Mouse (Mus musculus) small intestine, adult 2 months (tissue): ENCODE data around the gene Phyh. TPM values are rescaled to one million over a fixed set of nuclear protein-coding genes. Genes with fewer than 3 reads are reported as not detected.

ENCODE experiments used
- H3K27ac ChIP-seq: fragments of 200-500 bp; 2 replicates; pipeline ENCODE4 v1.5.1; 2012; ENCODE audit warnings: low read depth, low read length, control low read depth, inconsistent platforms; ENCODE audit not compliant: insufficient read depth
- H3K27me3 ChIP-seq: fragments of 200-500 bp; 2 replicates; pipeline ENCODE4 v1.6.1; 2012; ENCODE audit warnings: mild to moderate bottlenecking, moderate library complexity, low read length, inconsistent platforms; ENCODE audit not compliant: control insufficient read depth, insufficient read depth
- H3K36me3 ChIP-seq: fragments of 200-500 bp; 2 replicates; pipeline ENCODE4 v1.6.1; 2012; ENCODE audit warnings: mild to moderate bottlenecking, low read length, control low read depth, inconsistent platforms; ENCODE audit not compliant: control insufficient read depth, insufficient read depth
- H3K4me1 ChIP-seq: fragments of 200-500 bp; 2 replicates; pipeline ENCODE4 v1.6.1; 2012; ENCODE audit warnings: low read length, inconsistent platforms, mixed read lengths; ENCODE audit not compliant: control insufficient read depth, insufficient read depth, insufficient read length
- H3K4me3 ChIP-seq: fragments of 200-500 bp; 2 replicates; pipeline ENCODE4 v1.5.1; 2012; ENCODE audit warnings: low read depth, mild to moderate bottlenecking, control low read depth, inconsistent platforms, low read length, moderate library complexity
- CTCF ChIP-seq: fragments of 200-500 bp; IDR thresholded peaks from 2 replicates; pipeline ENCODE4 v1.5.1; 2012; ENCODE audit warnings: low read depth, mild to moderate bottlenecking, control low read depth, inconsistent platforms, low read length, moderate library complexity, mixed read lengths; ENCODE audit not compliant: insufficient replicate concordance, insufficient read length; ENCODE audit errors: extremely low read depth
- POLR2A ChIP-seq: fragments of 200-500 bp; IDR thresholded peaks from 2 replicates; pipeline ENCODE4 v1.6.1; 2012; ENCODE audit warnings: low read depth, mild to moderate bottlenecking, control low read depth, inconsistent platforms, low read length, moderate library complexity
- WGBS: fragments of 180-500 bp; shearing (Covaris S2); methylation state at CpG from one replicate; pipeline ENCODE4 v1.1.7; 2018; 5-methylcytosine and 5-hydroxymethylcytosine counted together
- polyA plus RNA-seq: library from polyadenylated mRNA; depleted of rRNA; stranded (reverse); fragments of >200 nt; gene quantifications from 2 replicates; pipeline ENCODE4 v1.2.3, GENCODE M21; 2012

Gene Phyh
- polyA plus RNA-seq, 1 experiment: 94.8 TPM

GRCm38 (mm10) chr2:4900624-4901023, 18.2 kb upstream of the Phyh start:
- peaks cover 47% of the 10 kb centered on the region for H3K36me3 ChIP-seq

GRCm38 (mm10) chr2:4902346-4902745, 16.5 kb upstream of the Phyh start:
- 43% methylated on average over 5 of the region's 5 CpGs for WGBS
- H3K27me3 ChIP-seq: no peaks in the 10 kb centered on the region
- H3K36me3 ChIP-seq: peaks cover 53% of the 10 kb centered on the region
- H3K4me3 ChIP-seq: no peak overlapping the region
- peaks cover 4% of the 10 kb centered on the region; the same call in 1 of the 2 replicates for H3K4me1 ChIP-seq
- peak overlapping the region; percentile 90 for H3K27ac ChIP-seq
- no peak for TF ChIP-seq CTCF
- no peak for TF ChIP-seq POLR2A

More at GRCm38 (mm10) chr2:4900624-4901023, 18.2 kb upstream of the Phyh start:
- H3K4me3 ChIP-seq: no peak overlapping the region
- peaks cover 4% of the 10 kb centered on the region; the same call in 1 of the 2 replicates for H3K4me1 ChIP-seq
- no peak overlapping the region for H3K27ac ChIP-seq
- 91% methylated on average over 6 of the region's 6 CpGs for WGBS
- TF ChIP-seq POLR2A: no peak
- TF ChIP-seq CTCF: no peak
- no peaks in the 10 kb centered on the region for H3K27me3 ChIP-seq

- TF ChIP-seq POLR2A: no peak
- TF ChIP-seq CTCF: no peak
- Histone ChIP-seq H3K27me3 (no peaks in the 10 kb centered on the region), H3K27ac (no peak overlapping the region), H3K4me3 (no peak overlapping the region), H3K36me3 (peaks cover 32% of the 10 kb centered on the region), H3K4me1 (peaks cover under 1% of the 10 kb centered on the region; the same call in 1 of the 2 replicates)
- 89% methylated on average over 6 of the region's 6 CpGs for WGBS
These were observed 11.7 kb upstream of the Phyh start for GRCm38 (mm10) chr2:4907120-4907519.

- Histone ChIP-seq H3K4me3 (no peak overlapping the region), H3K4me1 (no peaks in the 10 kb centered on the region), H3K27ac (no peak overlapping the region), H3K36me3 (peaks cover 32% of the 10 kb centered on the region), H3K27me3 (no peaks in the 10 kb centered on the region)
- 66% methylated on average over 7 of the region's 7 CpGs for WGBS
- no peak for TF ChIP-seq CTCF
These were observed 10.9 kb upstream of the Phyh start for GRCm38 (mm10) chr2:4907916-4908315.

- peaks cover 31% of the 10 kb centered on the region for H3K36me3 ChIP-seq
- 95% methylated on average over 3 of the region's 3 CpGs for WGBS
These were observed 10.0 kb upstream of the Phyh start for GRCm38 (mm10) chr2:4908771-4909315.

GRCm38 (mm10) chr2:4909909-4910308, 8.9 kb upstream of the Phyh start:
- TF ChIP-seq POLR2A (no peak), CTCF (no peak)
- no peak overlapping the region for H3K4me3 ChIP-seq
- WGBS: 67% methylated on average over 6 of the region's 6 CpGs

More at GRCm38 (mm10) chr2:4908771-4909315, 10.0 kb upstream of the Phyh start:
- H3K4me1 ChIP-seq: no peaks in the 10 kb centered on the region
- no peak overlapping the region for H3K4me3 ChIP-seq
- no peaks in the 10 kb centered on the region for H3K27me3 ChIP-seq
- no peak overlapping the region for H3K27ac ChIP-seq
- TF ChIP-seq CTCF: no peak
- TF ChIP-seq POLR2A: no peak

GRCm38 (mm10) chr2:4910521-4910920, 8.3 kb upstream of the Phyh start:
- no peaks in the 10 kb centered on the region for H3K4me1 ChIP-seq
- no peak overlapping the region for H3K4me3 ChIP-seq
- H3K27me3 ChIP-seq: no peaks in the 10 kb centered on the region
- no peak for TF ChIP-seq CTCF
- TF ChIP-seq POLR2A: no peak
- no peak overlapping the region for H3K27ac ChIP-seq
- 83% methylated on average over 4 of the region's 4 CpGs for WGBS
- H3K36me3 ChIP-seq: peaks cover 24% of the 10 kb centered on the region

More at GRCm38 (mm10) chr2:4909909-4910308, 8.9 kb upstream of the Phyh start:
- H3K4me1 ChIP-seq: no peaks in the 10 kb centered on the region
- H3K27me3 ChIP-seq: no peaks in the 10 kb centered on the region
- H3K36me3 ChIP-seq: peaks cover 28% of the 10 kb centered on the region
- no peak overlapping the region for H3K27ac ChIP-seq
